Mouse (Mus musculus) ES-E14 (cell line): ENCODE results near the gene Abr. TPM values are rescaled to one million over a fixed set of nuclear protein-coding genes. Genes with fewer than 3 reads are reported as not detected.

ENCODE experiments used
- DNase-seq: peaks from one replicate; pipeline ENCODE4 v3.0.0-alpha.2; 2013; ENCODE audit warnings: low read depth, low spot score
- H3K27ac ChIP-seq: 2 replicates; pipeline ENCODE4 v1.5.1; 2012; ENCODE audit warnings: low read depth, mild to moderate bottlenecking, low read length, moderate library complexity, mixed read lengths; ENCODE audit not compliant: poor library complexity, insufficient read depth, severe bottlenecking
- H3K36me3 ChIP-seq: 2 replicates; pipeline ENCODE4 v1.6.1; 2012; ENCODE audit warnings: mild to moderate bottlenecking, low read length, moderate library complexity, mixed read lengths; ENCODE audit not compliant: control insufficient read depth, poor library complexity, insufficient read depth, severe bottlenecking
- H3K4me1 ChIP-seq, 2 experiments: fragments of 150-350 bp in 1 of 2; sonication (generic) in 1 of 2; 2 replicates each; pipeline ENCODE4 v1.6.1; 2012; ENCODE audit warnings: low read length in 2 of 2, mild to moderate bottlenecking in 1 of 2, mixed read lengths in 1 of 2; ENCODE audit not compliant: control insufficient read depth in 2 of 2, insufficient read depth in 2 of 2, poor library complexity in 1 of 2
- H3K4me3 ChIP-seq, 2 experiments: fragments of 150-350 bp in 1 of 2; sonication (generic) in 1 of 2; 2 replicates each; pipeline ENCODE4 v1.5.1; 2012; ENCODE audit warnings: low read length in 2 of 2, low read depth in 1 of 2, mild to moderate bottlenecking in 1 of 2, mixed read lengths in 1 of 2; ENCODE audit not compliant: insufficient read depth in 1 of 2, poor library complexity in 1 of 2, severe bottlenecking in 1 of 2
- H3K9ac ChIP-seq: 2 replicates; pipeline ENCODE4 v1.6.1; 2012; ENCODE audit warnings: low read depth, mild to moderate bottlenecking, low read length, mixed read lengths; ENCODE audit not compliant: poor library complexity, insufficient read depth, severe bottlenecking
- H3K9me3 ChIP-seq: fragments of 150-350 bp; sonication (generic); 2 replicates; pipeline ENCODE4 v1.6.1; 2012; ENCODE audit warnings: low read depth, mild to moderate bottlenecking, low read length; ENCODE audit not compliant: control insufficient read depth, insufficient read depth
- CHD2 ChIP-seq: IDR thresholded peaks from 2 replicates; pipeline ENCODE4 v1.6.1; 2014; ENCODE audit warnings: mild to moderate bottlenecking, low read depth, low read length, inconsistent platforms
- HCFC1 ChIP-seq: IDR thresholded peaks from 2 replicates; pipeline ENCODE4 v1.6.1; 2012; ENCODE audit warnings: low read length, inconsistent platforms, borderline replicate concordance; ENCODE audit not compliant: insufficient read depth
- MAFK ChIP-seq: IDR thresholded peaks from 2 replicates; pipeline ENCODE4 v1.6.1; 2014; ENCODE audit warnings: mild to moderate bottlenecking, low read depth, low read length, inconsistent platforms; ENCODE audit not compliant: insufficient read depth
- ZC3H11A ChIP-seq: IDR thresholded peaks from 2 replicates; pipeline ENCODE4 v1.6.1; 2012; ENCODE audit warnings: low read depth, mild to moderate bottlenecking, inconsistent platforms, low read length, borderline replicate concordance
- ZNF384 ChIP-seq: IDR thresholded peaks from 2 replicates; pipeline ENCODE4 v1.6.1; 2012; ENCODE audit warnings: low read depth, low read length, inconsistent platforms
- in situ Hi-C, 2 experiments: fragments of 600-800 bp; cut with MboI; formaldehyde crosslinking; loops; one replicate each; pipeline ENCODE4 v1.15.1; 2025; ENCODE audit warnings: low sequenced_read_pairs in 2 of 2, inconsistent platforms in 1 of 2; ENCODE audit not compliant: unreplicated experiment in 2 of 2
- total RNA-seq: library from RNA; depleted of rRNA; stranded (reverse); fragments of 300-350 nt; gene quantifications from 2 replicates; pipeline ENCODE4 v1.2.3, GENCODE M21; 2012

The Abr gene
- total RNA-seq, 1 experiment: 28.6 TPM

DNA sequence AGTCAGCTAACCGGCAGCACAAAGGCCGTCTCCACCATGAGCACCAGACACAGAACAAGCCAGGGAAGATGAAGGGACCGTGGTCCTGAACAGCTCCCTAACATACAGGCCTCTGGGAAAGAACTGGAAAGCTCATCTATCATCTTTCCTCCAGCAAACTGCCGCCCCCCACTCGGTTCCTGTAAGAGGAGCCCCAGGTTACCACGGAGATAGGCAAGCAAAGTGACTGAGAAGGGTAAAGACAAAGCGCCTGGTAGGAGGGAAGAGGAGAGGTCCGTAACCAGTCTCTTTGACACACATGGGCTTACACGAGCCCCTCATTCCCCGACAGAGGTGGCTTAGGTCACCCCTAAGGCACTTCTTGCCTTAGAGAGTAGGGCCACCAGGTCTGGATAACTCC lies 155.0 kb downstream of the Abr start:
- Histone ChIP-seq H3K9ac (no peak overlapping the region), H3K4me1 (peaks cover 2 to 40% of the 10 kb centered on the region in 2 experiments; a peak in 3 of 4 replicates), H3K4me3 (no peak overlapping the region), H3K27ac (no peak overlapping the region), H3K36me3 (peaks cover 18% of the 10 kb centered on the region), H3K9me3 (no peaks in the 10 kb centered on the region)
- in situ Hi-C loops: no loop called here
- DNase-seq: no peak
- TF ChIP-seq MAFK (no peak), HCFC1 (no peak), CHD2 (no peak), ZNF384 (no peak), ZC3H11A (no peak)

DNA sequence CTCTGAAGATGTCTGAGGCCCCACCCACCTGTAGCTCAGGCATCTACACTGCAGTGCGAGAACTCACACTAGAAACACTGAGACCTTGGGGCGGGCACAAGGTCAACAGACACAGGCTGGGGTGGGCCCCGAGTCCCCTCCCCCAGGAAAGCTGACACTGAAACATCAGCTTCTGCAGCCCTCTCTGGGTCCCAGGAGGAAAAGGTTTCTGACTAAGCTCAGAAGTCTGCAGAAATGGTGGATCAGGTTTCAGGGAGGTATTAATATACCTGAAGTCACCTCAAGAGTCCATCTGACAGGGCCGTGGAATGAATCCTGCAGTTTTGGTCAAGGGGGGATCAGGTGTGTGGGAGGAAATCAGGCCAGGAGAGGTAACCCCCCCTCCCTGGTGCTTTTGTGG lies 156.2 kb downstream of the Abr start:
- H3K4me1 ChIP-seq: peaks cover 2 to 38% of the 10 kb centered on the region in 2 experiments; a peak in 3 of 4 replicates
- no peak overlapping the region for H3K9ac ChIP-seq
- DNase-seq: no peak
- H3K9me3 ChIP-seq: no peaks in the 10 kb centered on the region
- in situ Hi-C loops: no loop called here
- peaks cover 20% of the 10 kb centered on the region for H3K36me3 ChIP-seq
- TF ChIP-seq ZNF384 (no peak), CHD2 (no peak), ZC3H11A (no peak), HCFC1 (no peak), MAFK (no peak)
- H3K4me3 ChIP-seq: no peak overlapping the region
- H3K27ac ChIP-seq: no peak overlapping the region

DNA sequence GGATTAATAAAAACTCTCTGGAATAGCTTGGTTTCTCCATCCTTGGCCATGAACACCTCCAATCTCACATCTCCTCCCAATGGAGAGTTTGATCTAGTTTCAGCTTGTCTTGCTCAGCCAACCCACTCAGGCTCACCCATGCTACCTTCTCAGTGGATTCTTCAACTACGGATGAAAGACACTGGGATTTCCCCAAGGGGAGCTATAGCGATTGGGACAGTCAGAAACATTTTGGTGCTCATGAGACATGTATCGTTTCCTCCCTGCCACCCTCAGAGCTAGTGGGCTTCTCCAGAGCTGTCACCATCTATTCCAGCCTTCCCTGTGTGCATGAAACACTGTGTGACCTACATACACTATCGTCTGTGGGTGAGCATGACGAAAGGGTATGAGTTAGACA lies 160.4 kb downstream of the Abr start:
- Histone ChIP-seq H3K36me3 (peaks cover 22% of the 10 kb centered on the region), H3K9me3 (no peaks in the 10 kb centered on the region), H3K4me3 (no peak overlapping the region), H3K27ac (no peak overlapping the region), H3K9ac (no peak overlapping the region), H3K4me1 (peaks cover 0 to 23% of the 10 kb centered on the region in 2 experiments; a peak in 2 of 4 replicates)
- DNase-seq: no peak
- in situ Hi-C loops: no loop called here
- no peak for TF ChIP-seq ZNF384
- TF ChIP-seq ZC3H11A: no peak
- no peak for TF ChIP-seq CHD2
- no peak for TF ChIP-seq HCFC1
- TF ChIP-seq MAFK: no peak

DNA sequence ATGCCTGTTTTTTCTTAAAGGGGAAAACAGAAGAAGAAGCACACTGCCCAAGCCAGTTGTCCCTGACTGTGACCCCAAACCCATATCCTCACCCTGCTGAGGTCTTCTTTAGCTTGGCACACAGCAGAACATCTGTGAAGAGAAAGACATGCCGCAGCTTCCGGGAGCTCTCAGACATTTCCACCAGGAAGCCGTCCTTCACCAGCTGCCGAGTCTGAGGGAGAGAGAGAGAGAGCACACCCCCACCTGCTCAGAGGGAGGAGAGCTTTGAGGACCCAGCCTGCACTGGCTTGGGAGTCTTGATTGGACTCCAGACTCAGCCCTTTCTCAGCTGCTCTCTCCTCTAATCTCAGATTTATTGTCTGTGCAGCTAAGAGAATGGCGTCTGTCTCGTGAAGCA lies 160.9 kb downstream of the Abr start:
- Histone ChIP-seq H3K4me1 (peaks cover 0 to 25% of the 10 kb centered on the region in 2 experiments; a peak in 2 of 4 replicates), H3K27ac (no peak overlapping the region), H3K4me3 (no peak overlapping the region), H3K36me3 (peaks cover 22% of the 10 kb centered on the region), H3K9me3 (no peaks in the 10 kb centered on the region), H3K9ac (no peak overlapping the region)
- in situ Hi-C loops: no loop called here
- no peak for DNase-seq
- TF ChIP-seq ZNF384 (no peak), CHD2 (no peak), HCFC1 (no peak), MAFK (no peak), ZC3H11A (no peak)

GRCm38 (mm10) chr11:76459489-76459888 lies 162.6 kb downstream of the Abr start:
- TF ChIP-seq MAFK (no peak), ZC3H11A (no peak), ZNF384 (no peak), CHD2 (no peak)
- H3K9me3 ChIP-seq: no peaks in the 10 kb centered on the region
- no peak overlapping the region for H3K9ac ChIP-seq
- H3K4me3 ChIP-seq: no peak overlapping the region
- peaks cover 0 to 14% of the 10 kb centered on the region in 2 experiments; a peak in 2 of 4 replicates for H3K4me1 ChIP-seq
- DNase-seq: no peak
- H3K36me3 ChIP-seq: peaks cover 30% of the 10 kb centered on the region
- H3K27ac ChIP-seq: no peak overlapping the region
- in situ Hi-C loops: no loop called here
